Mouse (Mus musculus): ENCODE data around the gene Cyb5d1.
"Not testable (repeated sequence)": the region's sequence is repeated elsewhere in the genome, so short reads cannot be mapped to it uniquely, and the experiment has no call there.

Gene Cyb5d1

GRCm38 (mm10) chr11:69403691-69404594, 8.5 kb upstream of the Cyb5d1 start:
- DNase-seq (ENCODE audit: low read depth, low spot score) = no peak

GRCm38 (mm10) chr11:69401987-69402386, 6.6 kb upstream of the Cyb5d1 start:
- DNase-seq (ENCODE audit: low read depth, low spot score) = no peak

- DNase-seq (ENCODE audit: low read depth, low spot score) = peak; percentile 93
Observed at GRCm38 (mm10) chr11:69401210-69401637, 5.8 kb upstream of the Cyb5d1 start.

GRCm38 (mm10) chr11:69400083-69400850, 4.8 kb upstream of the Cyb5d1 start:
- DNase-seq (ENCODE audit: low read depth, low spot score) = no peak

- DNase-seq (ENCODE audit: low read depth, low spot score) = no peak
Observed at GRCm38 (mm10) chr11:69399201-69400082, 4.0 kb upstream of the Cyb5d1 start.

- DNase-seq (ENCODE audit: low read depth, low spot score) = no peak
Observed at GRCm38 (mm10) chr11:69398486-69399200, 3.2 kb upstream of the Cyb5d1 start.

GRCm38 (mm10) chr11:69398059-69398458, 2.6 kb upstream of the Cyb5d1 start, which contains the start of gene Tmem88:
Tmem88 (minus strand) TSS chr11:69398234.
- DNase-seq (ENCODE audit: low read depth, low spot score) = no peak

GRCm38 (mm10) chr11:69397581-69398057, 2.2 kb upstream of the Cyb5d1 start:
- no peak for DNase-seq (ENCODE audit: low read depth, low spot score)

- DNase-seq (ENCODE audit: low read depth, low spot score) = no peak
Observed at GRCm38 (mm10) chr11:69396772-69397171, 1.3 kb upstream of the Cyb5d1 start.

GRCm38 (mm10) chr11:69395634-69396373, 373 bp upstream of the Cyb5d1 start:
- DNase-seq (ENCODE audit: low read depth, low spot score) = peak; percentile 99

GRCm38 (mm10) chr11:69394591-69395167, 752 bp downstream of the Cyb5d1 start:
- DNase-seq (ENCODE audit: low read depth, low spot score) = not testable (repeated sequence)

GRCm38 (mm10) chr11:69390400-69391034, 4.9 kb downstream of the Cyb5d1 start:
- peak; percentile 85 for DNase-seq (ENCODE audit: low read depth, low spot score)

GRCm38 (mm10) chr11:69389531-69390399, 5.7 kb downstream of the Cyb5d1 start:
- no peak for DNase-seq (ENCODE audit: low read depth, low spot score)

- DNase-seq (ENCODE audit: low read depth, low spot score) = no peak
Observed at GRCm38 (mm10) chr11:69388680-69389079, 6.8 kb downstream of the Cyb5d1 start.

GRCm38 (mm10) chr11:69386758-69387157, 8.7 kb downstream of the Cyb5d1 start:
- DNase-seq (ENCODE audit: low read depth, low spot score) = no peak

- DNase-seq (ENCODE audit: low read depth, low spot score) = no peak
Observed at GRCm38 (mm10) chr11:69384979-69385378, 10.5 kb downstream of the Cyb5d1 start.

GRCm38 (mm10) chr11:69382478-69383105, 12.8 kb downstream of the Cyb5d1 start:
- DNase-seq (ENCODE audit: low read depth, low spot score) = no peak

- no peak for DNase-seq (ENCODE audit: low read depth, low spot score)
Observed at GRCm38 (mm10) chr11:69381356-69381755, 14.1 kb downstream of the Cyb5d1 start.
